Mouse (Mus musculus): ENCODE measurements at regions not wholly inside any gene's neighbourhood (a gene's known extent, or its start where the extent isn't known, plus 50 kb on each side); places are given as distances from the start of the nearest gene placed in this dataset.

DNA sequence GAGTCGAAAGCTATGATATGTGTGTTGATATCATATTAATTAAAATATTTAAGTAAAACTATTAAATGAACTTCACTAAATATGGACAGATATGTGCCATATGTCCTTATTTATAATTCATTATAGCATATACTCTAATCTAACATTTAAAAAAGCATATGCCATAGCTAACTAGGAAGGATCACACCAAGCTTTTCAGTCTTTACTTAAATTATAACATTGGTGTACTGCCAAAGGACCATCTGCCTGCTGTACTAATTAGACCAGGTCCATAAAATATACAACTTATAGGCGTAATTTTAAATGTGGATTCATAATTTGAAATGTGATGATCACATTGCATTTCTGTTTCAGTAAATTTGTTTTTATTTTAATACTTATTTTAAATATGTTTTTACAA is 651.9 kb upstream of the Klhl1 start:
- no peaks in the 10 kb centered on the region for H3K27me3 ChIP-seq (ENCODE audit: control insufficient read depth, insufficient read depth, low read length)
- H3K4me1 ChIP-seq (replicated peaks; ENCODE audit: control insufficient read depth, insufficient read depth): no peaks in the 10 kb centered on the region
- no peak overlapping the region for H3K27ac ChIP-seq (replicated peaks)
- ATAC-seq (ENCODE audit: low FRiP score, low TSS enrichment): no peak
- H3K4me2 ChIP-seq (replicated peaks; ENCODE audit: low read depth): no peak overlapping the region
- WGBS: 79% methylated on average over 2 of the region's 2 CpGs
- H3K36me3 ChIP-seq (ENCODE audit: control insufficient read depth, insufficient read depth, low read length): no peaks in the 10 kb centered on the region
- no peaks in the 10 kb centered on the region for H3K9me3 ChIP-seq (ENCODE audit: control insufficient read depth, low read length)
- DNase-seq (ENCODE audit: low spot score): no peak
- H3K4me3 ChIP-seq (ENCODE audit: low read depth, low read length): no peak overlapping the region
- no peak overlapping the region for H3K9ac ChIP-seq (ENCODE audit: low read length)
- TF ChIP-seq CTCF (IDR thresholded peaks at IDR 0.05; ENCODE audit: low read depth) (no peak), EP300 (optimal IDR thresholded peaks at IDR 0.05) (no peak)

DNA sequence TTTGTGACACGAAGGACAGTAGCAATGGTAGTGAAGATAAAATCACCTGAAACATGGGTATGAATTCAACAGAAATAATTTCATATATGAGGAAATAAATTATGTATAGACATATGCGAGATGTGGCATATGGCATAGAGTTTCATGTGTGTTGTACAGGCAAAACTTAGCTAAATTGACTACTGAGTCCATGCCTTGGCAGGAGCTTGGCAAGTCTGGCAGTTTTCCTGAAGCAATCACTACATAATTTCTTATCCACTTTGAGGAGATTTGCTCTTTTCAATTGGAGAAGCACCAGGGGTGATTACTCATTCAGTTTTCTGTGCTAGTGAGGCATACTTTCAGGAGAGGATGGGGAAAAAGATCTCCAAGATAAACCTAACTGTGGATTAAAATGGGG is 646.9 kb upstream of the Klhl1 start:
- TF ChIP-seq EP300 (optimal IDR thresholded peaks at IDR 0.05) (no peak), CTCF (IDR thresholded peaks at IDR 0.05; ENCODE audit: low read depth) (no peak)
- DNase-seq (ENCODE audit: low spot score): no peak
- WGBS: 82% methylated on average over 2 of the region's 2 CpGs
- no peaks in the 10 kb centered on the region for H3K36me3 ChIP-seq (ENCODE audit: control insufficient read depth, insufficient read depth, low read length)
- H3K4me3 ChIP-seq (ENCODE audit: low read depth, low read length): no peak overlapping the region
- no peak for ATAC-seq (ENCODE audit: low FRiP score, low TSS enrichment)
- no peak overlapping the region for H3K27ac ChIP-seq (replicated peaks)
- H3K9ac ChIP-seq (ENCODE audit: low read length): no peak overlapping the region
- H3K4me2 ChIP-seq (replicated peaks; ENCODE audit: low read depth): no peak overlapping the region
- H3K9me3 ChIP-seq (ENCODE audit: control insufficient read depth, low read length): no peaks in the 10 kb centered on the region
- H3K27me3 ChIP-seq (ENCODE audit: control insufficient read depth, insufficient read depth, low read length): no peaks in the 10 kb centered on the region
- H3K4me1 ChIP-seq (replicated peaks; ENCODE audit: control insufficient read depth, insufficient read depth): no peaks in the 10 kb centered on the region

DNA sequence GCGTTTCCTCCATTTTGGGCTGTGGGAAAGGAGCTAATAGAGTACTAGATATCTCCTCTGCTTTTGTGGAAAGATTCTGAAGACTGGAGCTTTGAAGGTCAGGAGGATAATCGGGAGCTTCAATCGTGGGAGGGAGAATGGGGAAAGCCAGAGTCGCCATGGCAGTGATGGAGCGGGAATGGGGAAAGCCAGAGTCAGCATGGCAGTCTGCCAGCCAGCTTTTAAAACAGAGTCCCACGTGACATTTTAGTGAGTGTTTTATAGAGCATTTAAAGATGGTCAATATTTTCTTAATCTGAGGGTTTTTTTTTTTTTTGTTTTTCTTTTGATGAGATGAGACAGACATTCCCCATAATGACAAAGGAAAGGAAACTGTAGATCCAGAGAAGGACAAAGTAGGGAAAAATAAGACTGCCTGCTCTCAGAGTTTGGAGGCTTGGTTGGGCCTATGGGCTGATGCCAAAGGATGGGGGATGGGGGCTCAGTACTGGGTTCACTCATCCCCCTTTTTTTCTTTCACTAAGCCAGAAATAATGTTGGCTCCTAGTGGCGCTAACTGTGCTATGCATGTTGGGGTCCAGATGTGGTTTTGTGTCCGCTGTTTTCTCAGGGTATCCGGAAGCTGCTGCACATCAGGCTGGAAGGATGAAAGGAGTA is 630.2 kb upstream of the Klhl1 start:
- Histone ChIP-seq H3K4me2 (replicated peaks; ENCODE audit: low read depth) (no peak overlapping the region), H3K4me3 (ENCODE audit: low read depth, low read length) (no peak overlapping the region), H3K4me1 (replicated peaks; ENCODE audit: control insufficient read depth, insufficient read depth) (no peaks in the 10 kb centered on the region), H3K9me3 (ENCODE audit: control insufficient read depth, low read length) (no peaks in the 10 kb centered on the region), H3K36me3 (ENCODE audit: control insufficient read depth, insufficient read depth, low read length) (no peaks in the 10 kb centered on the region), H3K27ac (replicated peaks) (no peak overlapping the region), H3K9ac (ENCODE audit: low read length) (no peak overlapping the region), H3K27me3 (ENCODE audit: control insufficient read depth, insufficient read depth, low read length) (no peaks in the 10 kb centered on the region)
- ATAC-seq (ENCODE audit: low FRiP score, low TSS enrichment) (no peak), DNase-seq (ENCODE audit: low spot score) (no peak)
- no peak for TF ChIP-seq CTCF (IDR thresholded peaks at IDR 0.05; ENCODE audit: low read depth)
- no peak for TF ChIP-seq EP300 (optimal IDR thresholded peaks at IDR 0.05)
- WGBS: 80% methylated on average over 9 of the region's 9 CpGs

DNA sequence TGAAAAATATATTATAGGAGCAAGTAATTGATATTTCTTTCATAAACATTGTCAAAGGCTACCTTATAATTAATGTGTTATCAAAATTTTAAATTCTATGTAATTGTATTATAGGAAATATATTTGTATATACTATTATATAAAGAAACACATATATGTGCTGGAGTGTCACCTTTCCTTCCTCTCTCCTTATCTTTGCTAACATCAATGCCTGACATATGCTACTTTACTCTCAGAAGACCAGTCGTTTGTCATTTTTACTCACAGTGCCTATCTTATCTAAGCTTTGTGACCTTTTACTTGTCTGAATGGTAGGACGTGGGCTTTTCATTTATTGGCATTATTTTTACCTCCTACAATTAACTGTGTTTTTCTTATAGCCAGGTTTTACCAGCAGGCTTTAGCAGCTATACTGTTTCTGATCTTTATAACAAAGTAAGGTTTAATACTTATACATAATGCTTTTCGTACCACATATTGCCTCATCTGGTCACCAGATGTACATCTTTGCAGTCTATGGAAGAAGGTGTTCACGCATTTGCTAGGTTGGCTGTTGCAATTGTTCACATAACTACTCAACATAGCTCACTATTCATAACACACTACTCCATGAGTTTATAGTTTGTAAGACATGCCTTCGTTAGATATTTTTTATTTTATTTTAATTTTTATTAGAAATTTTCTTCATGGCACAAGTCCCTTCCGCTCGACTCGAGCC is 597.2 kb upstream of the Klhl1 start:
- TF ChIP-seq EP300 (optimal IDR thresholded peaks at IDR 0.05): no peak
- TF ChIP-seq CTCF (IDR thresholded peaks at IDR 0.05; ENCODE audit: low read depth): no peak

DNA sequence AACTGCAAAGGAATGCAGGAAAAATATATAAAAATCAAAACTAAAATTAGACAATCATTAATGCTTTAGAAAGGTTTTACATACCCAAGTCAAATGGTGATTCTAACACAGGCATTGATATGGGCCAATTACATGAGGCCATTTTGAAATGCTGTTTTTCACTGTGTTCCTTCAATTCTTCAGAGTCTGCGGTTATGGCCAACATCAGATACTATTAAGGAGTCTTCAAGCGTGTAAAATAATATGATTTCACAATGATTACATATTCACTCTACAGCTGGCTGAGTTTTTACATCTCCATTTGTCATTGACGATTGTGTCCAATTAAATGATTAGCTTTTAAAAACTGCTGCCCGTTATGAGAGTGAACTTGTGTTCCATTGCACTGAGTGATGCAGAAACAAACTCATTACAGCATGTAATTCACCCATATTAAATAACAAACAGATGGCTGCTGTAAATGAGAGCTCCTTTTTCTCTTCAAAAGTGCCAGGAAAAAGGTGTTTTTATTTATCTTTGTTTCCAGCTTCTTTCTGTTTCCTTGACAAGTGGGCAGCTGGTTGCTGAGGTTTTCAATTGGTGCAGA is 582.3 kb upstream of the Klhl1 start:
- no peak overlapping the region for H3K4me2 ChIP-seq (replicated peaks; ENCODE audit: low read depth)
- 76% methylated on average over 4 of the region's 4 CpGs for WGBS
- TF ChIP-seq EP300 (optimal IDR thresholded peaks at IDR 0.05): no peak
- no peak for TF ChIP-seq CTCF (IDR thresholded peaks at IDR 0.05; ENCODE audit: low read depth)
- H3K4me1 ChIP-seq (replicated peaks; ENCODE audit: control insufficient read depth, insufficient read depth): no peaks in the 10 kb centered on the region
- no peak overlapping the region for H3K27ac ChIP-seq (replicated peaks)
- H3K36me3 ChIP-seq (ENCODE audit: control insufficient read depth, insufficient read depth, low read length): no peaks in the 10 kb centered on the region
- DNase-seq (ENCODE audit: low spot score) (no peak), ATAC-seq (ENCODE audit: low FRiP score, low TSS enrichment) (no peak)
- no peak overlapping the region for H3K9ac ChIP-seq (ENCODE audit: low read length)
- no peak overlapping the region for H3K4me3 ChIP-seq (ENCODE audit: low read depth, low read length)
- no peaks in the 10 kb centered on the region for H3K27me3 ChIP-seq (ENCODE audit: control insufficient read depth, insufficient read depth, low read length)
- no peaks in the 10 kb centered on the region for H3K9me3 ChIP-seq (ENCODE audit: control insufficient read depth, low read length)

More for the DNA sequence above, 597.2 kb upstream of the Klhl1 start:
- 75% methylated on average over 8 of the region's 8 CpGs for WGBS
- H3K36me3 ChIP-seq (ENCODE audit: control insufficient read depth, insufficient read depth, low read length): no peaks in the 10 kb centered on the region
- no peak overlapping the region for H3K4me3 ChIP-seq (ENCODE audit: low read depth, low read length)
- DNase-seq (ENCODE audit: low spot score): no peak
- H3K27ac ChIP-seq (replicated peaks): no peak overlapping the region
- H3K9me3 ChIP-seq (ENCODE audit: control insufficient read depth, low read length): no peaks in the 10 kb centered on the region
- no peak for ATAC-seq (ENCODE audit: low FRiP score, low TSS enrichment)
- no peaks in the 10 kb centered on the region for H3K4me1 ChIP-seq (replicated peaks; ENCODE audit: control insufficient read depth, insufficient read depth)
- H3K4me2 ChIP-seq (replicated peaks; ENCODE audit: low read depth): no peak overlapping the region
- no peak overlapping the region for H3K9ac ChIP-seq (ENCODE audit: low read length)
- H3K27me3 ChIP-seq (ENCODE audit: control insufficient read depth, insufficient read depth, low read length): no peaks in the 10 kb centered on the region

DNA sequence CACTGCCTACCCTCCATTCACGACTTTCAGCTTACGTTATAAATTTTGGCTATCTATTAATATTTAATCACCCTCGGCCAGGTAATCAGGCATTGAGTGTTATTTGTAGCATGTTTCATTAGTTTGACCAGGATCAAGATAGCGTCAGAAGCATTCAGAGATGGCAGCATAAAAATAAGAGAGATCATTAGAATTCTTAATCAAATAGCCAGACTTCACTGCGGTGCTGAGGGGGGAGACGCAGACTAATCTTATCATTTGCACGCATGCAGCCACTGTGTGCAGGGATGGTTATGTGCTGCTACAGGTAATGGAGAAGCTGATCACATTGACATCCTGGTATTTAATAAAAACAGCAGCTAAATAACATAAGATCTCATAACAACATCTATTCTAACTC is 574.5 kb upstream of the Klhl1 start:
- Histone ChIP-seq H3K36me3 (ENCODE audit: control insufficient read depth, insufficient read depth, low read length) (no peaks in the 10 kb centered on the region), H3K9me3 (ENCODE audit: control insufficient read depth, low read length) (no peaks in the 10 kb centered on the region), H3K27ac (replicated peaks) (no peak overlapping the region), H3K4me1 (replicated peaks; ENCODE audit: control insufficient read depth, insufficient read depth) (no peaks in the 10 kb centered on the region), H3K4me3 (ENCODE audit: low read depth, low read length) (no peak overlapping the region), H3K9ac (ENCODE audit: low read length) (no peak overlapping the region), H3K4me2 (replicated peaks; ENCODE audit: low read depth) (no peak overlapping the region), H3K27me3 (ENCODE audit: control insufficient read depth, insufficient read depth, low read length) (no peaks in the 10 kb centered on the region)
- ATAC-seq (ENCODE audit: low FRiP score, low TSS enrichment): no peak
- 82% methylated on average over 7 of the region's 7 CpGs for WGBS
- TF ChIP-seq CTCF (IDR thresholded peaks at IDR 0.05; ENCODE audit: low read depth) (no peak), EP300 (optimal IDR thresholded peaks at IDR 0.05) (no peak)
- no peak for DNase-seq (ENCODE audit: low spot score)
